Mouse (Mus musculus) heart, embryonic 14.5 days (tissue): ENCODE data around the gene Rpl12. TPM values are rescaled to one million over a fixed set of nuclear protein-coding genes. Genes with fewer than 3 reads are reported as not detected.

Experiments used
- ATAC-seq: fragments of 200-750 bp; cut with Nextera tagmentation; 2 replicates; pipeline ENCODE4 v1.8.0; 2017; ENCODE audit warnings: low read depth, moderate TSS enrichment; ENCODE audit not compliant: insufficient number of reproducible peaks, insufficient read depth, low FRiP score
- H3K27ac ChIP-seq, 2 experiments: fragments of 200-500 bp in 1 of 2; fragments of 300-500 bp in 1 of 2; sonication (generic) in 1 of 2; replicated peaks in 1 of 2; 2 replicates each; pipeline ENCODE4 v1.5.1; 2012 to 2014; ENCODE audit warnings: low read depth in 2 of 2, low read length in 2 of 2, control low read depth in 1 of 2, mild to moderate bottlenecking in 1 of 2, mixed read lengths in 1 of 2; ENCODE audit not compliant: control insufficient read depth in 1 of 2, insufficient read depth in 1 of 2
- H3K27me3 ChIP-seq: fragments of 300-500 bp; sonication (generic); 2 replicates; pipeline ENCODE4 v1.6.1; 2014; ENCODE audit warnings: mild to moderate bottlenecking, low read length, control low read depth; ENCODE audit not compliant: control insufficient read depth, insufficient read depth
- H3K36me3 ChIP-seq: fragments of 300-500 bp; sonication (generic); 2 replicates; pipeline ENCODE4 v1.6.1; 2014; ENCODE audit warnings: mild to moderate bottlenecking, control low read depth, low read length, mixed read lengths; ENCODE audit not compliant: control insufficient read depth, insufficient read depth
- H3K4me1 ChIP-seq, 2 experiments: fragments of 200-500 bp in 1 of 2; fragments of 300-500 bp in 1 of 2; sonication (generic) in 1 of 2; 2 replicates each; pipeline ENCODE4 v1.6.1; 2012 to 2014; ENCODE audit warnings: low read length in 2 of 2, control low read depth in 1 of 2, mixed read lengths in 1 of 2; ENCODE audit not compliant: control insufficient read depth in 2 of 2, insufficient read depth in 2 of 2
- H3K4me2 ChIP-seq: fragments of 300-500 bp; sonication (generic); 2 replicates; pipeline ENCODE4 v1.6.1; 2014; ENCODE audit warnings: mild to moderate bottlenecking, low read length
- H3K4me3 ChIP-seq, 2 experiments: fragments of 200-500 bp in 1 of 2; fragments of 300-500 bp in 1 of 2; sonication (generic) in 1 of 2; 2 replicates each; pipeline ENCODE4 v1.5.1; 2012 to 2014; ENCODE audit warnings: low read length in 2 of 2, mild to moderate bottlenecking in 2 of 2, control low read depth in 1 of 2, low read depth in 1 of 2, moderate library complexity in 1 of 2; ENCODE audit not compliant: control insufficient read depth in 1 of 2, insufficient read depth in 1 of 2
- H3K9ac ChIP-seq: fragments of 300-500 bp; sonication (generic); 2 replicates; pipeline ENCODE4 v1.6.1; 2014; ENCODE audit warnings: mild to moderate bottlenecking, low read length
- H3K9me3 ChIP-seq: fragments of 300-500 bp; sonication (generic); 2 replicates; pipeline ENCODE4 v1.6.1; 2016; ENCODE audit warnings: low read length, control low read depth; ENCODE audit not compliant: control insufficient read depth
- WGBS: fragments of 180-500 bp; shearing (Covaris S2); extraction: QIAGEN DNeasy Blood & Tissue Kit; methylation state at CpG from one replicate; pipeline ENCODE4 v1.1.7; 2014; 5-methylcytosine and 5-hydroxymethylcytosine counted together
- polyA plus RNA-seq: library from polyadenylated mRNA; unstranded; fragments of >200 nt; fragmentation: Nextera tagmentation; extraction: Ambion mirVana; gene quantifications from 2 replicates; pipeline ENCODE4 v1.2.1, GENCODE M21; 2014

Gene Rpl12
- polyA plus RNA-seq, 1 experiment from 2014 or later: 129 TPM

DNA sequence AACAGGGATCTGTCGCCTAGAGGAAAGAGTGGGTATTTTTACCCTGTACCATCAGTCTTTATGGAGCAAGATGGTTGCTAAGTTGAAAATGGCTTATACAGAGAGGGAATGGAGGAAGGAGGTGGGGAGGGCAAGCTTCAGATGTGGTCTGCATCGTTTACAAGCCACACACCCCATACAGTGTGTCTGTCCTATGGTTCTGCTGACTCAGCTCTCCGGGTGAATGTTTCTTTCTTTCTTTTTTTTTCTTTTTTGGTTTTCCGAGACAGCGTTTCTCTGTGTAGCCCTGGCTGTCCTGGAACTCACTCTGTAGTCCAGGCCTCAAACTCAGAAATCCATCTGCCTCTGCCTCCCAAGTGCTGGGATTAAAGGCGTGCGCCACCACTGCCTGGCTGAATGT is 40.1 kb upstream of the Rpl12 start:
- no peak for ATAC-seq
- peaks cover 96% of the 10 kb centered on the region for H3K36me3 ChIP-seq
- no peak overlapping the region for H3K4me3 ChIP-seq
- peaks cover 0 to 5% of the 10 kb centered on the region in 2 experiments; a peak in 2 of 4 replicates for H3K4me1 ChIP-seq
- H3K27me3 ChIP-seq: no peaks in the 10 kb centered on the region
- H3K9ac ChIP-seq: no peak overlapping the region
- no peak overlapping the region for H3K27ac ChIP-seq
- 72% methylated on average over 7 of the region's 7 CpGs for whole genome bisulfite sequencing
- no peak overlapping the region for H3K4me2 ChIP-seq
- H3K9me3 ChIP-seq: no peaks in the 10 kb centered on the region

DNA sequence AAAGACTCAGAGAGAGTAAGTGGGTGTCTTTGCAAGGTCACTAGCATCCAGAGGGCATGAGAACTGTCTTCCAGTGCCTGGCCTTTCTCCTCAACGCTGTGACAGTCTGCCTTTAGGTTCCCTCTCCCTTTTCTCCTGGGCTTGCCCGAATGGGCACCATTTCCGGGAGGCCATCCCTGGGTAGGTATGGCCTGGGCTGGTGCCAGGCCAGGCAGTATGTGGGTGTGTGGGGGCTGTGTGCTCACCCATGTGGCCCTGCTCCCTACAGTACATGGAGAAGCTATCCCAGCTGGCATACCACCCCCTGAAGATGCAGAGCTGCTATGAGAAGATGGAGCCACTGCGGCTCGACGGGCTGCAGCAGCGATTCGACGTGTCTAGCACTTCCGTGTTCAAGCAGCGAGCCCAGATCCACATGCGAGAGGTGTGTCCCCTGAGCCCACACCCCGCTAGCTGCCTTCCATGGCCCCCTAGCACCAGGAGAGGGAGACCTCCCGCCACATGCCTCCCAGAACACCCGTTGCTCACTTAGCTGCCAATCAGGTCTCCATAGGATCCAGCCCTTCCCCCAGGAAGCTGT is 39.5 kb upstream of the Rpl12 start:
- Histone ChIP-seq H3K4me2 (no peak overlapping the region), H3K9me3 (no peaks in the 10 kb centered on the region), H3K36me3 (peaks cover 94% of the 10 kb centered on the region), H3K27me3 (no peaks in the 10 kb centered on the region), H3K27ac (no peak overlapping the region), H3K4me1 (peaks cover 0 to 5% of the 10 kb centered on the region in 2 experiments; a peak in 2 of 4 replicates), H3K9ac (no peak overlapping the region), H3K4me3 (no peak overlapping the region)
- no peak for ATAC-seq
- 90% methylated on average over 15 of the region's 15 CpGs for WGBS

DNA sequence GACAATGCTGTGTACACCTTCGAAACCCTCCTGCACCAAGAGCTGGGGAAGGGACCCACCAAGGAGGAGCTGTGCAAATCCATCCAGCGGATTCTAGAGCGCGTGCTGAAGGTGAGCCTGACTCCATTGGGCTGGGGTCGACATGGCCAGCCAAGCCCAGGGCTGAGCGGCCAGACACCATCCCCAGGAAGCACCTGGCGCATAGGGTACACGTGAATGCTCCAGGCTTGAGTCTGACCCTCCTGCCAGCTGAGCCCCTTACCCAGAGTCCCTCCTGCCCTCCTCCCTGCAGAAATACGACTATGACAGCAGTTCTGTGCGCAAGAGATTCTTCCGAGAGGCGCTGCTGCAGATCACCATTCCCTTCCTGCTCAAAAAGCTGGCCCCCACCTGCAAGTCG is 38.8 kb upstream of the Rpl12 start:
- Histone ChIP-seq H3K9ac (no peak overlapping the region), H3K9me3 (no peaks in the 10 kb centered on the region), H3K36me3 (peaks cover 93% of the 10 kb centered on the region), H3K4me3 (no peak overlapping the region), H3K4me1 (no peaks in the 10 kb centered on the region; a peak in 1 of 4 replicates), H3K4me2 (no peak overlapping the region), H3K27ac (no peak overlapping the region), H3K27me3 (no peaks in the 10 kb centered on the region)
- ATAC-seq: no peak
- 88% methylated on average over 13 of the region's 13 CpGs for WGBS

DNA sequence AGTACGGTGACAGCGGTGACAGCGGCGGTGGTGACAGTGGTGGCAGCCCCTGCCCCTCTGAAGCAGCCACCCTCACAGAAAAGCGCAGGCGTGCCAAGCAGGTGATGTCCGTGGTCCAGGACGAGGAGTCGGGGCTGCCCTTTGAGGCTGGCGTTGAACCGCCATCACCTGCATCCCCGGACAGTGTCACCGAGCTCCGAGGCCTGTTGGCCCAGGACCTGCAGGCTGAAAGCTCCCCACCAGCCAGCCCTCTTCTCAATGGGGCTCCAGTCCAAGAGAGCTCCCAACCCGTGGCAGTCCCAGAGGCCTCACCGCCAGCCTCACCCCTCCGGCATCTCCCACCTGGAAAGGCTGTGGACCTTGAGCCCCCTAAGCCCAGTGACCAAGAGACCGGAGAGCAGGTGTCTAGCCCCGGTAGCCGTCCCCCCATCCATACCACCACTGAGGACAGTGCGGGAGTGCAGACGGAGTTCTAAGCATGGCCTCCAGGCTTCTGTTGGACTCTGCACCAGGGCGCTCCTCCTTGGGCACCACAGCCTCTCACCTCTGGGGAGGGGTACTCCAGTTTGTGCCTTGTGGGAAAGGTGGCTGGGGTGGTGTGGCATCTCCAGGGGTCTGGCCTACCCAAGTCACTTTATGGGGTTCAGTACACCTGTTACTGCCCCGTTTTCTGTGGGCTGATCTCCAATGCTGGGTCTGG is 37.7 kb upstream of the Rpl12 start:
- 89% methylated on average over 24 of the region's 24 CpGs for WGBS
- H3K4me2 ChIP-seq: no peak overlapping the region
- H3K4me3 ChIP-seq: no peak overlapping the region
- peaks cover 82% of the 10 kb centered on the region for H3K36me3 ChIP-seq
- no peak overlapping the region for H3K27ac ChIP-seq
- no peak overlapping the region for H3K9ac ChIP-seq
- no peaks in the 10 kb centered on the region for H3K27me3 ChIP-seq
- H3K9me3 ChIP-seq: no peaks in the 10 kb centered on the region
- 0 out of 2 replicates have a peak, but pooled peaks have one; percentile 4 for ATAC-seq
- H3K4me1 ChIP-seq: no peaks in the 10 kb centered on the region

DNA sequence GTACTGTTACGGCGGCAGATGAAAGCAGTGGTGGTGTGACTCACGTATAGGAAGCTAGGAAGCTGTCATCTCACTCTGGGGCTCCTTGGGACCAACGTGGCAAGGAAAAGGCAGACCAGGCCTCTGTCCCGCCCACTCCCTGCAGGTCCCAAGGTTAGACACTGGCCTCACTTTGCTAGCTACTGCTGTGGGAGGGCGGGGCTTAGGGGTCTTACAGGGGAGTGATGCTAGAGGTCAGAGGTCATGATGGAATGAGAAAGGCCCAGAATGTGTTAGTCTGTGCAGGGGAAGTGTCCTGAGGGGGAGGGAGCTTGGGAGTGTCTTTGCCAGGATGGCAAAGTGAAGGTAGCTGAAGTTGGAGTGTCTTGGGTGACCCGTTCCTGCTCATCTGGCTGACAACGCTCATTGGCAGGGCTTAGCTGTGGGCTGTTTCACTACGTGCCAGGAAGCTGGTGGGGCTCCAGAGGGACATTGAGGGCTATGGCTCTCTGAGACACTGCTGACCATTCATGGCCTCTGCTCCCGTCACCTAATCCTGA is 37.0 kb upstream of the Rpl12 start:
- 68% methylated on average over 10 of the region's 10 CpGs for WGBS
- Histone ChIP-seq H3K9ac (no peak overlapping the region), H3K36me3 (peaks cover 75% of the 10 kb centered on the region), H3K9me3 (no peaks in the 10 kb centered on the region), H3K4me1 (no peaks in the 10 kb centered on the region), H3K27me3 (no peaks in the 10 kb centered on the region), H3K4me3 (no peak overlapping the region), H3K27ac (no peak overlapping the region), H3K4me2 (no peak overlapping the region)
- ATAC-seq: no peak; the same call in 1 of the 2 replicates

DNA sequence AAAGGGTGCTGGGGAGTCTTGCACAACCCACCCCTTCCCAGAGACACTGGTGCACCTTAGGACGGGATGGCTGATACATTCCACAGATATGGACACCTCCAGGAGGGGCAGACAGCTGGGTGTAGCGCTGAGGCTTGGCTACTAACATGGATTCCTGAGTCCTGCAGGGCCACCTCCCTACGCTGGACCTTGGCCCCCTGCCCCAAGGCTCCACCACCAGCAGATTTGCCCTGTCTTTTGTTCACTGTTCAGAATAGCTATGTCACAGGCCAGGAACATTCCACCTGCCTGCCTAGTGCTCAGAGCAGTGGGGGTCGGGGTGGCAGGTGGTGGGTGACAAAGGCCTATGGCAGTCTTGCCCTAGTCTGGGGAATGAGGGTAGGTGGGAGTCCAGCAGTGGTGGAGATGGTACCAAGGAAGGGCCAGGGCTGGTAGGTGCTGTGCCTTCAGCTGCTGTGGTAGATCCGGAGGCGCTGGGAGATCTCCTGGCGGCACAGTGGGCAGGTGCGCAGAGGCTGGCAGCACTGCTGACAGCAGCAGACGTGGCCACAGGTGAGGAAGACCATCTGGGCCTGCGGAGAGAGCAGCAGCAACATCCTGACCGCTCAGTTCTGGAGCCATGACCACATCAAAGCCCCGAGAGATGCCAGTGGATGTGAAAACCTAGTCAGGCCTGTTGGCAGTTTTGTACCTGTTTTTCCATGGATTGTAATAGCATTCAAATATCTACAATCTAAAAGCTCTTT is 34.9 kb upstream of the Rpl12 start:
- Histone ChIP-seq H3K9me3 (no peaks in the 10 kb centered on the region), H3K4me1 (no peaks in the 10 kb centered on the region), H3K4me3 (no peak overlapping the region), H3K27me3 (no peaks in the 10 kb centered on the region), H3K36me3 (peaks cover 60% of the 10 kb centered on the region), H3K9ac (no peak overlapping the region), H3K27ac (no peak overlapping the region), H3K4me2 (no peak overlapping the region)
- no peak for ATAC-seq
- 84% methylated on average over 12 of the region's 12 CpGs for WGBS

DNA sequence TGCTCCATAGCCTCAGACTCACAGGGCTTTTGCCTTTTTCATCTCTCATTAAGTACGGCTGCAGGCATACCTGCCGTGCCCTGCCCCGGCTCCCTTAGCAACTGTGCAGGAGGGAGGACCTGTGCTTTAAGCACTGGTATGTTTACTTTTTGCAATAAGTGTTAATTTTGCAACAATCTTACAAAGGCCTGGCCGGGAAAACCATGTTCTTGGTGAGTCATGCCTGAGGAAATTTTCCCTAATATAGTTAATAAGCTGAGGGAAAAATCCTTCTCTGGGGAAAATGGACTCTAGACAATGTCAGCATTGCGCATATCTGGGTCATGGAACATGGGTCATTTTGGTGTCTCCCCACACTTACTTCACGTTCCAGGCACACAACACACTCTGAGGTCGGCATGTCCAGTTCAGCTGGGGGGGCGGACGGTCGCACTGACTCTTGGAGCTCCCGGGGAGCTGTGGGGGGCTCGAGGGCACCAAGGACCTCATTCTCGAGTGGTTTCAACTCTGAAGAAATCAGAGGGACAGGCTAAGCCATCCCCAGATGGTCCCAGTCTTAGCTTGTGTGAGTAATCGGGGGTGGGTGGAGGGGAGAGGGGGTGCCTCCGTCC is 33.6 kb upstream of the Rpl12 start:
- 76% methylated on average over 15 of the region's 15 CpGs for WGBS
- no peak overlapping the region for H3K27ac ChIP-seq
- no peak overlapping the region for H3K4me2 ChIP-seq

More for the DNA sequence above, 33.6 kb upstream of the Rpl12 start:
- ATAC-seq: no peak
- Histone ChIP-seq H3K9ac (no peak overlapping the region), H3K4me3 (no peak overlapping the region), H3K27me3 (no peaks in the 10 kb centered on the region), H3K4me1 (no peaks in the 10 kb centered on the region), H3K36me3 (peaks cover 49% of the 10 kb centered on the region), H3K9me3 (no peaks in the 10 kb centered on the region)
